Mouse (Mus musculus) left cerebral cortex, adult 18-20 months (tissue): ENCODE results near the gene Nrp1. TPM values are rescaled to one million over a fixed set of nuclear protein-coding genes. Genes with fewer than 3 reads are reported as not detected.

ENCODE experiments used
- DNase-seq, 2 experiments: peaks; one replicate each; pipeline ENCODE4 v3.0.0; 2021 to 2022; ENCODE audit warnings: low spot score in 2 of 2, mixed read lengths in 1 of 2
- microRNA-seq, 2 experiments: library from miRNA; unstranded; fragments of <30 nt; microRNA quantifications; one replicate each; pipeline ENCODE4 v1.2.0; 2021
- total RNA-seq, 2 experiments: library from RNA; stranded (reverse); gene quantifications; 2 replicates each; pipeline ENCODE4 v1.2.3; 2021

Gene Nrp1
- total RNA-seq, 2 experiments from 2014 or later: 22.1 to 29.1 TPM

- DNase-seq: peak; percentile 70 to 71
Observed at GRCm38 (mm10) chr8:128551421-128552139, 193.2 kb downstream of the Nrp1 start.

Small RNAs within 50 kb of the gene (microRNA-seq; reads per million reads assigned to microRNA genes)
- gene Mir1903: 0 to 0.42 reads per million in 2 experiments
